Mouse (Mus musculus) spleen, postnatal 14 days (tissue): ENCODE results near the gene Ush1c.
A peak's percentile ranks its signal among the peaks of the same experiment; 100 is the strongest.

ENCODE experiments used
- DNase-seq, 2 experiments: peaks; one replicate each; pipeline ENCODE4 v3.0.0; 2021 to 2022; ENCODE audit warnings: low spot score in 2 of 2

Gene Ush1c

GRCm38 (mm10) chr7:46238346-46238745, at the start of gene Ush1c:
Ush1c (minus strand) TSS chr7:46238503.
- DNase-seq = no peak

DNA sequence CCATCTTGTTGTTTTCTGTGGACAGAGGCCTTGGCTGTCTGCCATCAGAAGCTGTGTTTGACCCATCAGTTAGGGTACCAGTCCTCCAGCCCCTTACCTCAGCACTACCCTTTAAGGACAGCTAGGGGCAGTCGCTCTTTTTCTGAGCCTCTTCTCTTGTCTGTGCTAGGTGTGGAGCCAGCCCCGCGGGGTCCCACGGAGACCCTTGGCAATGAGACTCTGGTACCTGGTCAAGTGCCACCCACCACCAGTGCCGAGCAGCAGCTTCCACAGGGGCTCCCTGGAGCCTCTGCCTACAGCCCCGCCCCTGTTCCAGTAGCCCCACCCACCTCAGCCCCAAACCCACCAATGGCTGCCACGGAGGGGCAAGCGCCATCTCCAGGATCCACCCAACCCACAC, 48.7 kb upstream of the Ush1c start:
- DNase-seq = no peak

GRCm38 (mm10) chr7:46286391-46286790, 48.1 kb upstream of the Ush1c start:
- no peak for DNase-seq

DNA sequence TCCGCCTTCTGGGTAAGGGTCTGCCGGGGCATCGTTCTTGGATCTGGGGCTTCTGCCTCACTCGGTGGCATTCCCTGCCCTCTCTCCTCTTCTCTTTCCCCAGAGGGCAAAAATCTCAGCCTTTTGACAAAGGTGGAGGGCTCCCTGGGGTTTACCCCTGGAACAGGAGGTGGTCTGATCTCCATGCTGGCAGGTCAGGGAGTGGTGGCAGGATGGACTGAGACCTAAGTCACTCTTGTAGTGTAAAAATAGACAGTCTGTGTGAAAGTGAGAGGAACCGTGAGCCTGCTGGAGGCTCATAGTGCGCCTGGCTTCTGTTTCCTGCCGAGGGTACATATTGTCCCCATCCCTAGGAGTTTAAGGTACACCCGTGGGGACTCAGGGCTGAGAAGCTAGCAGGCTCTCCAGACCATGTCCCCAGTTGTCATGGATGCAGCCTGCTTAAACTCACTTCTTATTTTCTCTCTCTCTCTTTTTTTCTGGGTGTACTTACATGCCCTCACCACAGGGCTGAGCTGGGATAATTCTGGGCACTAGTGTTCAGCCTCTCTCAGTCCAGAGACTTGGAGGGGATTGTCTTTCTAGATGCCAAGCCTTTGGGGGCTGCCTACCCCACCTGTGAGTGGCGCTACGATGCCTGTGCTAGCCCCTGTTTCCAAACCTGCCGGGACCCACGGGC, 47.0 kb upstream of the Ush1c start:
- DNase-seq = no peak

DNA sequence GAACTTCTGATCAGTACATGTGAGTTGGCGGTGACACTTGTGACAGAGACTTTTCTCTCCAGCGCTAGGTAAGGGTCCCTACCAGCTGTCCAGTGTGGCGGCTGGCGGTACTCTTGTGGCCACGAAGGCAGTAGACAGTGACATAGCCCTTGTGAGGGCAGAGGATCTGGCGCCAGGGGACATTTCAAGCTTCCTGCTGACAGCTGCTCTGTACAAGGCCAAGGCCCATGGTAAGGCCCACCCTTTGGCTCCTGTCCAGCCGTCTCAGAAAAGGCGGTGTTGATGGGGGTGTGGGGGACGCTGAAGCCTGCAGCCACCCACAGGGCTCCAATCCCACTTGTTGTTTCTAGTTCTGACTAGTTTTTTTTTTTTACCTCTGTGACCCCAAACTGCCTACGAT, 45.4 kb upstream of the Ush1c start:
- DNase-seq = no peak

DNA sequence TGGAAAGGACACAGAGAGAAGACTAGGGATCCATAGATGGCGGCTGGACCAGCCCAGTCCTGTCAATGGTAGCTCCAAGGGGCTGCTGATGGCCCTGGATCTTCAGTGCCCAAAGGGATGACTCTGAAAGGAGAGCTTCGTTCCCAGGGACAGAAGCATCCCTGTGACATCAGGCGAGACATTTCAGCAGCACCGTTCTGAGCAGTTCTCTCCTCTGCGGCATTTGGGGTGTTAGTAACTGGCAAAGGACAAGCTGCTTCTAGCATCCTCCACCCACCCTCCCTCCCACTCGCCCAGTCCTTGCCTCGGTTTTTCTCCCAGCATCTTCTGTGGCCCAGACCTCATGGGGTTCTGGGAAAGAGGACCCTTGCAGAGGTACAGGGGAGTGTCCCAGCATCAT, 44.0 kb upstream of the Ush1c start:
- DNase-seq = no peak

DNA sequence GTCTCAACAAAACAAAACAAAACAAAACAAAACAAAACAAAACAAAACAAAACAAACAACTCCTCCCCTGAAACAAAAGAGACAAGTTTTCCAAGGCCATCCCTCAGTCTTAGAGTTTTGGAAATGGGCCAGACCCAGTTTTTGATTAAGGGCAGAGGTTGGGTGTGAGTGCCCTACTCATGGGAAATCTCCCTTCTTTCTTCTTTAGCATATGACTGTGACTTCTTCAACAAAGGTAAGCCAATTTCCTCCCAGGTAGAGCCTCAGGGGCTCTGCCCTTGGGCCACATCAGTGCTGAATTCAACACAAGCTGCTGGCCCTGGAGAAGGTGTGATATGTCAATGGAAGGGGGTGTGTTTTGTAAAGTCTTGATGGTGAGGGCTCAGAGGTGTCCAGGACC, 42.6 kb upstream of the Ush1c start:
- no peak for DNase-seq

DNA sequence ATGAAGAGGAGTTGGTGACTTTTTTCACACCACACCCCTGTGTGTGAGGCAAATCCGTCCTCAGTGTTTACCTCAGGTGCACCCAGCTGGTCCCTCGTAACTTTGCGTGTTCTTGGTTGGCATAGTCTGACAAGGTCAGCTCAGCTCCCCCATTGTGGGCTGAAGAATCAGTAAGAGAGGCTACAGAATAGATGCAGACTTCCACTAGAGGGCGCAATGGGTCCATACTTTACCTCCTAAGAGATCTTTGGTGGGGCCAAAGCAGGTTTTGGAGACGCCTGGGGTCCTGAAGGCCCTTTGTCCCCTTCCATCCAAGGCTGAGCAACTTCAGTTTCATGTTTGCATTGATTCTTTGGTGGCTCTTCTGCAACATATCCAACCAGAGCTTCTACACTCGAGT, 41.6 kb upstream of the Ush1c start:
- DNase-seq = peak in 1 of 2 experiments; percentile 43

GRCm38 (mm10) chr7:46276156-46276555, 37.9 kb upstream of the Ush1c start:
- DNase-seq = no peak

- DNase-seq = no peak
Measured at GRCm38 (mm10) chr7:46251841-46252240, 13.5 kb upstream of the Ush1c start.

GRCm38 (mm10) chr7:46247606-46248005, 9.3 kb upstream of the Ush1c start:
- DNase-seq = no peak

DNA sequence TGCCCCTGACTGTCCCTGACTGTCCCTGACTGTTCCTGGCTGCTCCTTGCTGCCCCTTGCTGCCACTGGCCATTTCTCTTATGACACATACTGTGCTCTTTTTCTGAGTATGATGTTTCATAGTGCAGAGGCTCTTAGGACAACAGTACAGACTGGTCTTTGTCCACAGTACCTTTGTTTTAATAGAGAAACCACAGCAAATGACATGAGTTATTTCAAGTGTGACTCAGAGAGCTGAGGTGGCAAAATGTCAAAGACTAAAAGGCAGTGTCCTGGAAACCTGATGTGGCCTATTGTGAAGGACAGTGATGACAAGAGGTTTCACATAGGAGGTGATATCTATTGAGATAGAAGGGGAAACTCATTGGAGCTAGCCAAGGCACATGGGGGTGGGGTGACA, 8.6 kb upstream of the Ush1c start:
- DNase-seq = no peak

- DNase-seq = no peak
Measured at GRCm38 (mm10) chr7:46240696-46241095, 2.4 kb upstream of the Ush1c start, which contains the start of gene Otog. Otog (plus strand) TSS chr7:46240987.

DNA sequence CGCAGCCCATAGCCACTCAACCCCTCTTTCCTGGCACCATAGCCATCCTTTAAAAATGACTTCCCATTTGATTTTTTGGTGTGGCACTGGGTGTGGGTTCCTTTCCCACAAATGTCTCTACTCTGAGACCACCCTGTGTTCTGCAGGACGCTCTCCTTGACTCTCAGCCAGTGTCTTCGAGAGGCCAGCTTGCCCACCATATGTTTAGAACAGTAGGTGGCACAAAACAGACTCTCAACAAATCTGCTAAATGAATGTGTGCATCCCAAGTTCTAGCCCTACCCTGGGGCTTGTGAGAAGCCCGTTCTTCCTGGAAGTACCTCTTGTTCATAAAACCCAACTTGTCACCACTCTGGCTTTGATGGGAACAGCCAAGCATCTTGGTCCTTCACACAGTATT, 1.8 kb upstream of the Ush1c start:
- DNase-seq = no peak

DNA sequence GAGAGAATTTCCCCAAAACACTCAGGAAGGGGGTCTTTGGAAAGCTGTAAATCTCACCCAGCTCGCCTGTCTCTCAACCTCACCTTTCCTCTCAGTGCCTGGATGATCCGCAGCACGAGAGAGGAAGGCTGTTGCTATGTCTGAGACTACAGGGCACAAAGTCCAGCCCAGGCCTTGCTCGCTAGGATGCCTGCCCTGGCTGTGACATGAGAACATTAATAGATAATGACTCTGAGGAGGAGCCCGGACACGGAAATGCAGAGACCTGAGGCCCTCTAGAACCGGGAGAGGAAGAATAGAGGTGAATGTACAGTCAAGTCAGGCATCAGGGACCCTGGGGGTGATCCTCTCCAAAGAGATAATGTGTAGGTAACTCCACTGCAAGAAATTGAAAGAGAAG, 1.1 kb downstream of the Ush1c start:
- DNase-seq = no peak

DNA sequence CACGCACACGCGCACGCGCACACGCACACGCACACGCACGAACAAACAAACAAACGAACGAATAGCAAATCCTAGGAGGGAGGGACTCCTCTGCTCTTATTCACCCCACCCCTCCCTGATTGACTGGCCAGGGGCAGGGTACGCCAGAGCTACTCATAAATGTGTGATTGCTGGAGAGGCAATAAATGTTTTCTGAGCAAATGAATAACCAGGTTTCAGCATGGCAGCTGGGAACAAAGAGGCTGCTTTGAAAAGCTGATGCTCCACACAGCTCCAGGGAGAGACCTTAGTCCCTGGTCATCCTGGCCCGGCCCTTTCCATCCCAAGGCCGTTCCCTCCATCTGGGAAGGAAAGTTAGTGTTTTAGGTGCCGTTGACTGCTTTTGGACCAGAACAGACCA, 1.9 kb downstream of the Ush1c start:
- no peak for DNase-seq

DNA sequence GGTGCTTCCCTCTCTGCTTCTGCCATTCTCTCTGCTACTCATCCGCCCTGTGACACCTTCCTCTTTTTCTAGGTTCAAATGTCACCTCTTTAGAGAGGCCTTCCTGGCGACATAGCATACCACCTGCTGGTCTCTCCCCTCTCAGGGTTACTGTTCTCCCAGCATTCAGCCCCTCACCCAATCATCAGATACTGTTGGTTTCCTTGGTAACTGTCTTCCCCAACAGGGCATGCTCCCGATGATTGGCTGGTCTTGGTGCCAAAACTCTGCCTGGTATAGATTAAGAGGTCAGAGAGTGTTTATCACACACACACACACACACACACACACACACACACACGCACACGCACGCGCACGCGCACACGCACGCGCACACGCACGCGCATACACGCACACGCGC, 2.4 kb downstream of the Ush1c start:
- DNase-seq = no peak

- no peak for DNase-seq
Measured at GRCm38 (mm10) chr7:46226936-46227335, 11.4 kb downstream of the Ush1c start.

DNA sequence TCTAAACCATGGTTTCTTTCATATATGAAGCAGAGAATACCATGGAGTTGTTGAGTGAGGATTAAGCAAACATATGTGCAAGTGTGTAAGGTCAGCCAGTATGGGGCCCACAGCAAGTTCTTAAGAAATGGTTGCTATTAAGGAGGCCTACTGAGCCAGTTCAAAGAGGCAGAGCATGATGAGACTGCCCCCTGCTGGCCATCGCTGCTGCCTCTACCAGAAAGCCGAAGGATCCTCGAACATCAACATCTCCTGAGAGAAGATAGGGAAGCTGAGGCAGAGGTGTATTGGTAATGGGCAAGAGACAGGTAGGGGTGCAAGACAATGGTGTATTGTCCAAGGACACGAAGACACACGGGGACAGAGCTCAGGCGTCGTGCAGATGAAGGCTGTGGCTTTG, 12.1 kb downstream of the Ush1c start:
- DNase-seq = peak in 1 of 2 experiments; percentile 29

DNA sequence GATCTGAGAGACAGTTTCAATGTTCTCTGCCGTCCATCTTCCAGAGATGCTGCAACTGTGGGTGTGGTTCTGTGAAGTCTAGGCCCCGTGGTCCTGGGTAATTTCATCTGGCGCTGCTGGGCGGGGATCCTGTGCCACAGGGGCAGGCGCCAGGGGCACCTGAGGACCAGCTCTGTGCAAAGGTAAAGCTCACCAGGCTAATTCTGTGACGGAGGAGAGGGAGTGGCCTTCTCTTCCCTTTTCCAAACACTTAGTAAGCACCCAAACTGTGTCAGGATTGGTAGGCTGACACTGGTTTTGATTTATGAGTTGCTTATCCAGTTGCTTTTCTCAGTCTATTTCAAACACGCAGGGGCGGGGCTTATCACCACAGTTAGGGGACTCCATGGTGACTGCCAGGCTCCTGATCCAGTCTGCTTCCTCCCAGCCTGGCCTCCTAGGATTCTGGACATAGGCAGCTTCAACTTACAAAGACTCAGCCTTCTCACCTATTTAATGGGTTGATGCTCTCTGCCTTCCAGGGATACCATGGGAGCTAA, 17.6 kb downstream of the Ush1c start:
- DNase-seq = no peak

DNA sequence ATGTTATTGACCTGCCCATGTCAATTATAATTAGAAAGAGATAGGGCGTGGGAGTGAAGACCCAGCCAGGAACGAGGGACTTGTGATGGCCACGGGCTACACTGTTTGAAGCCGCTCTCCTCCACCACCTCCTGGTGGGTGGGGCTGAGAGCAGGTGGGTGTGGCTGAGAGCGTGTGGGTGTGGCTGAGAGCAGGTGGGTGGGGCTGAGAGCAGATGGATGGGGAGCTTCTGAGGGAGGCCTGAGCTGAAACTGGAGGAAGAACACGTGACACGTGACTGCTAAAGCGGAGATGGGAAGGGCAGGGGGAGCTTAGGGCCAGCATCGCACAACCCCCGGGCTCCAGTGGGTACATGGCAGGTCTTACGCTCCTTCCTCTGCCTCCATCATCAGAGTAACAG, 19.9 kb downstream of the Ush1c start:
- no peak for DNase-seq

DNA sequence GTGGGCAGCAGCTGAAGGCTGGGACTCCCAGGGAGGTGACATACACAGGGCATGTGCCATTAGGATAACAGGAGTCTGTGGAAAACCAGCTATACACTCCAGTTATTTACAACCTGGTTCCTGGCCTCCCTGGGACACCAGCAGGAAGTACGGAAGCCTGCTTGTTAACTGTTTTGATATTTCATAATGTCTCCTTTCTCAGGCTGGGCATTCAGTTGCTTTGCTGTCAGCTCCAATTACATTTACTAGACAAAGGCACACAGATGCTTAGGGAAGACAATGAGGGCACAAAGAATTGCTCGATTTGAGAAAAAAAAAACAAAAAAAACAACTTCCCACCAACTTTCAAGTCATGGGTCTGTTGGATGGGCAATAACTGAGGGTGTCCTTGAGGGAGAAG, 21.8 kb downstream of the Ush1c start:
- no peak for DNase-seq

GRCm38 (mm10) chr7:46210276-46210675, 28.0 kb downstream of the Ush1c start:
- no peak for DNase-seq

DNA sequence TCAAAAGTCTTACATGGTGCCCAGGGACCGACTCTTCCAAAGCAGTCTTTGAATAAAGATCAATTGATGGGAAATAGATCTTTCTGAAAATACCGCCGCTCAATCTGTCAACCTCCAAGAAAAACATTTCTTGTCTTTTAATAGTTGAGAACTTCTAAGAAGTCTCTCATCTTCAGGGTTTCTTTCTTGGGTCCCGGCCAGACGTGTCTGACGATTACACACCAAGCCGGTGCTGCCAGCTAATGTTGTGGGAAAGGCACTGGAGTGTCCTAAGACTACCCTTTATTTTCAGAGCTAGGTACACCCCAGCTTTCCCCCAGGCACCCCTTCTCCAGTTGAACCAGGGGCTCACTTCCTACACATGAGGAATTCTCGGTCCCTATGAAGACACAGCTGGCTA, 30.2 kb downstream of the Ush1c start:
- no peak for DNase-seq
